Mouse (Mus musculus): ENCODE data around the gene Sp2. TPM values are rescaled to one million over a fixed set of nuclear protein-coding genes. Genes with fewer than 3 reads are reported as not detected.

Sp2 gene
- polyA plus RNA-seq (2015; fragmentation: Nextera tagmentation; extraction: Ambion mirVana): 15.4 and 16.8 TPM in 2 replicates

DNA sequence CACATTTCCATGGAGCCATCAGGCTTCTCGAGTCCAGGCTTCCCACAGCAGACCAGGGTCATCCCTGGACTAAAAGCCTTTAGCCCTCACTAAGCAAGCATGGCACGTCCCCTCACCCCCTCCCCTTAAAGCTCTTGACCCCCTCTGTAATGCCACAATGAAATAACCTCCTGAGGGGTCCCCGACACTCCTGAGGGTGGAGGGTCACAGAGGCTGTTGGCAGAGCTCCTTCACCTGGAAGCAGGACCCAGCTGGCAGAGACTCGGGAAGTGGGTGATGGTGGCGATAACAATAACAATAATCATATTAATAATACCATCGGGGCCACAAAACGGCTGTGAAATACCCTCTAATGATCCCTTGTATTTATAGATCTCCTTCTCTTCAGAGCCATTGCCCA is at the start of gene Sp2:
Gene Sp2 (minus strand): TSS at position 101 of the 400 bp plus-strand sequence.
- no peak for ATAC-seq
- H3K4me1 ChIP-seq (ENCODE audit: control insufficient read depth, insufficient read depth, low read length): peaks cover 11% of the 10 kb centered on the region
- no peaks in the 10 kb centered on the region for H3K9me3 ChIP-seq (replicated peaks; ENCODE audit: control insufficient read depth, low read length, poor library complexity, severe bottlenecking)
- H3K9ac ChIP-seq (ENCODE audit: low read depth, low read length): peak within 1 kb of the TSS; percentile 23; the same call in 1 of the 2 replicates
- WGBS: 75% methylated on average over 7 of the region's 7 CpGs
- H3K27ac ChIP-seq (ENCODE audit: low read length): no peak within 1 kb of the TSS
- peak within 1 kb of the TSS; percentile 26; the same call in 1 of the 2 replicates for H3K4me2 ChIP-seq (ENCODE audit: low read length)
- no peak within 1 kb of the TSS for H3K4me3 ChIP-seq (ENCODE audit: low read depth, low read length)
- H3K36me3 ChIP-seq (ENCODE audit: control insufficient read depth, insufficient read depth, low read length): no peaks in the 10 kb centered on the region
- peaks cover 6% of the 10 kb centered on the region for H3K27me3 ChIP-seq (ENCODE audit: control insufficient read depth, insufficient read depth, low read depth, low read length)

DNA sequence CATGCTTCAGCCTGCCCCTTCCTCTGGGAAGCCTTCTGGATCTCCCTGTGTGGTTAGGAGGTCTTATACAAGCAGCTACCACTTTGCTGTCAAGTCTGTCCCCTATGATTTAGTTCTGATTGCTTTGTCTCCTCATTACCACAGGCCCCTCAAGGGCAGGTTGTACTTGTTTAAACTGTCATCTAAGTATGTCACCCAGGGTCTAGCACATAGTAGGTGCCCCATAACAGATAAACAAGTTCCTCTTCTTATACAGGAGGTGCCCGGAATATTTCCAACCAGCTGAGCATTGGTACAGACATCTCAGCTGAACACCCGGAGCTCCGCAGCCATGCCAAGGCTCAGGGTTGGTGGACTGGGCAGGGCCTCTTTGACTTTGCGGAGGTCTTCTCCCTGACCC is 49.7 kb upstream of the Sp2 start:
- Histone ChIP-seq H3K36me3 (ENCODE audit: control insufficient read depth, insufficient read depth, low read length) (no peaks in the 10 kb centered on the region), H3K4me1 (ENCODE audit: control insufficient read depth, insufficient read depth, low read length) (peaks cover 5% of the 10 kb centered on the region; the same call in 1 of the 2 replicates), H3K4me3 (ENCODE audit: low read depth, low read length) (no peak overlapping the region), H3K9me3 (replicated peaks; ENCODE audit: control insufficient read depth, low read length, poor library complexity, severe bottlenecking) (no peaks in the 10 kb centered on the region), H3K9ac (ENCODE audit: low read depth, low read length) (no peak overlapping the region), H3K4me2 (ENCODE audit: low read length) (no peak overlapping the region), H3K27ac (ENCODE audit: low read length) (no peak overlapping the region), H3K27me3 (ENCODE audit: control insufficient read depth, insufficient read depth, low read depth, low read length) (no peaks in the 10 kb centered on the region)
- no peak for ATAC-seq
- 94% methylated on average over 4 of the region's 4 CpGs for WGBS

DNA sequence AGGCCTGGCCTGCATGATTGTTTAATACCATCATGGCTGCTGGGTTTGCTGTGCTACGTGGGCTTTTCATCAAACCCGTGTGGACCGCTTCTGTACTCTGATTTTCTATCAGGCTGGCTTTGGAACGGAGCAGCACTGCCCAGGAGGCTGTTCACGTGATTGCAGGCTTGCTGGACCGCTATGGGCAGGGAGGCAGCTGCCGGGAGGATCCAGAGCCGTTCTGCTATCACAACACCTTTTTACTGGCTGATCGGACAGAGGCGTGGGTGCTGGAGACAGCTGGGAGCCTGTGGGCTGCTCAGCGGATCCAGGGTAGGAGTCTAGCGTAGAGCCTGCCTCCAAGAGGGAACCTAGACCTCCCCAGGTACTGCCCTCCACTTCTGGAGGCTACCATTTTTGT is 49.2 kb upstream of the Sp2 start:
- Histone ChIP-seq H3K4me3 (ENCODE audit: low read depth, low read length) (no peak overlapping the region), H3K4me2 (ENCODE audit: low read length) (no peak overlapping the region), H3K9me3 (replicated peaks; ENCODE audit: control insufficient read depth, low read length, poor library complexity, severe bottlenecking) (no peaks in the 10 kb centered on the region), H3K36me3 (ENCODE audit: control insufficient read depth, insufficient read depth, low read length) (no peaks in the 10 kb centered on the region), H3K4me1 (ENCODE audit: control insufficient read depth, insufficient read depth, low read length) (peaks cover 5% of the 10 kb centered on the region; the same call in 1 of the 2 replicates), H3K9ac (ENCODE audit: low read depth, low read length) (no peak overlapping the region), H3K27me3 (ENCODE audit: control insufficient read depth, insufficient read depth, low read depth, low read length) (no peaks in the 10 kb centered on the region), H3K27ac (ENCODE audit: low read length) (no peak overlapping the region)
- ATAC-seq: no peak
- 84% methylated on average over 12 of the region's 12 CpGs for WGBS

DNA sequence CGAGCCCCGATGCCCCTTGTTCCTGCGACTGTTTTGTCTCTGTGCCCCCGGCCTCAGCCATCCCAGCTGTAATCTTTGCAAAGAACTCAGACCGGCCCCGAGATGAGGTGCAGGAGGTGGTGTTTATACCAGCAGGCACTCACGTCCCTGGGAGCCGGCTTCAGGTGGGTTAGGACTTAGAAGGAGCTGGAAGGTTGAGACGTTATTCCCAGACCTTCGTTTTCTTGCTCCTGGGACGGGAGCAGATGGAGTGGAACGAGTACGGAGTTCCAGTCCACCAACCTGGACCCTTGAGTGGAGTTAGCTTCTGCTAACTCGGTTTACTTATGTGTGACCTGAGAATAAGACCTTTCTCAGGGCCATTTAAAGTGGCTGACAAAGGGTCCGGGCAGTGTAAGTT is 47.7 kb upstream of the Sp2 start:
- Histone ChIP-seq H3K4me1 (ENCODE audit: control insufficient read depth, insufficient read depth, low read length) (peaks cover 8% of the 10 kb centered on the region; the same call in 1 of the 2 replicates), H3K27me3 (ENCODE audit: control insufficient read depth, insufficient read depth, low read depth, low read length) (no peaks in the 10 kb centered on the region; the same call in 1 of the 2 replicates), H3K9ac (ENCODE audit: low read depth, low read length) (peak overlapping the region; percentile 85), H3K9me3 (replicated peaks; ENCODE audit: control insufficient read depth, low read length, poor library complexity, severe bottlenecking) (no peaks in the 10 kb centered on the region), H3K4me3 (ENCODE audit: low read depth, low read length) (peak overlapping the region; percentile 79), H3K4me2 (ENCODE audit: low read length) (peak overlapping the region; percentile 83), H3K36me3 (ENCODE audit: control insufficient read depth, insufficient read depth, low read length) (no peaks in the 10 kb centered on the region), H3K27ac (ENCODE audit: low read length) (0 out of 2 replicates have a peak overlapping the region, but pooled peaks have one; percentile 82)
- 18% methylated on average over 15 of the region's 15 CpGs for WGBS
- ATAC-seq: no peak

DNA sequence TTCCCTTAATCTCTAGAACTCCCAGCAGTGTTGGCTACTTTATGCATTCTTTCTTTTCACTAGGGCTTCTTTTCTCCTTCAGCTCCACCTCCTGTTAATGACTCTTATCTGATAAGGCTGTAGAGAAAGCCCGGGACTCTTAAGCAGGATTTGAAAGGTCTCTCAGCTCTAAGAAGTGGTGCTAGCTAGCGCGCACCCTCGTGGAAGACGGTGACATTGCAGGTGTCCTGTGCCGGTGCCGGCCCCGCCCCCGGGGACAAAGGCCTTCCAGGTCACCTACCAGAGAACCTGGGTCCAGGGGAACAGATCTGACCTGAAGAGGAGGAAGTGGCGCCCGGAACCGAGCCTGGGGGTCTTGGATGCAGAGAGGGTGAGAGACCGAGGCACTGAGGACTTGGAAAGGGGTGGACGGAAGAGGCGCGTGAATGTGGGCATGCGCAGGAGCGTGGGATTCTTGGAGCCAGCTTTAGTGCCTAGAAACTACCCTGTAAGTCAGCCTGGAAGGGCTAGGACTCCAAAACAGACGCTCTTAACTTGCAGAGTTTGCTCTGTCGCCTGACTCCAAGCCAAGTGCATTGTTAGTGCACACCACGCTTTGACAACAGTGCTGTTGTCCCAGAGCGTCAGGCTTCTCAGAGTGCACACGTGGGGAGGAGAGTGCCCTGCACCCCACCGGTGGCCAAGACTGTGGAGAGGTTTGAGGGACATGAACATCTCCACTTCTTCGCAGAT is 47.1 kb upstream of the Sp2 start, which contains the start of gene Scrn2:
Gene Scrn2 (plus strand): TSS at position 253 of the 732 bp plus-strand sequence.
- peak; percentile 74 for ATAC-seq
- Histone ChIP-seq H3K4me2 (ENCODE audit: low read length) (peak within 1 kb of the TSS; percentile 83), H3K4me3 (ENCODE audit: low read depth, low read length) (peak within 1 kb of the TSS; percentile 79), H3K9ac (ENCODE audit: low read depth, low read length) (peak within 1 kb of the TSS; percentile 85), H3K36me3 (ENCODE audit: control insufficient read depth, insufficient read depth, low read length) (no peaks in the 10 kb centered on the region), H3K27me3 (ENCODE audit: control insufficient read depth, insufficient read depth, low read depth, low read length) (peaks cover 5% of the 10 kb centered on the region), H3K27ac (ENCODE audit: low read length) (peak within 1 kb of the TSS; percentile 82), H3K4me1 (ENCODE audit: control insufficient read depth, insufficient read depth, low read length) (peaks cover 8% of the 10 kb centered on the region; the same call in 1 of the 2 replicates), H3K9me3 (replicated peaks; ENCODE audit: control insufficient read depth, low read length, poor library complexity, severe bottlenecking) (no peaks in the 10 kb centered on the region)
- WGBS: under 1% methylated on average over 25 of the region's 25 CpGs

DNA sequence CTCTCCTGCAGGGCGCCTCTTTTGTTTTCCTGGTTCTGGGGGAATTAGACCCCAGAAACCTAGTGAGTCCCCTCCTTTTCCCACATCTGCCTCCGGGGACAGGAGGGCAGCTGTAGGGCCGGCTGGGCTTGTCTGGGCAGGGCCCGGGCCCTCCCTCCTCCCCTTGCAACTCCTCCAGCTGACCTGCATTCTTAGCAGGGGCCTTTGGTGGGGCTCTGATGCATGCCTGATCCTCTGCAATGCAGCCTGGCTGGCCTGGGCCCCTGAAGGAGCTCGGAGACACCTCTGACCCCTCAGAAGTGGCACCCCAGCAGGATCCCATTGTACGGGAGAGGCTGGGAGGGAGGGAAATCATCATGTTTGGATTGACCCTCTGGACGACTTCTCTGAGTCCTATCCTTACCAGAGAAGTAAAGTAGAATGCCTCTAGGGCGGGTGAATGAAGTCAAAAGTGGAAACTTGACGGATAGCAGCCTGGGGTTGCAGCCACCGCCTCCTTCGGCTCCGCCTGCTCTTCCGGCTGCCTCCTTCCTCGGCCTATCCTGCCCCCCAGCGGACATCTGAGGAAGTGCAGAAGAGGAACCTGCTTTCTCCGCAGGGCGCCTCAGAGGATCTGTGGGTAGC is 43.1 kb upstream of the Sp2 start:
- H3K27ac ChIP-seq (ENCODE audit: low read length): no peak overlapping the region
- peaks cover 45% of the 10 kb centered on the region for H3K27me3 ChIP-seq (ENCODE audit: control insufficient read depth, insufficient read depth, low read depth, low read length)
- peak overlapping the region; percentile 43; the same call in 1 of the 2 replicates for H3K9ac ChIP-seq (ENCODE audit: low read depth, low read length)
- H3K4me1 ChIP-seq (ENCODE audit: control insufficient read depth, insufficient read depth, low read length): peaks cover 21% of the 10 kb centered on the region; the same call in 1 of the 2 replicates
- H3K4me2 ChIP-seq (ENCODE audit: low read length): peak overlapping the region; percentile 45
- peak overlapping the region; percentile 22 for H3K4me3 ChIP-seq (ENCODE audit: low read depth, low read length)
- ATAC-seq: no peak
- H3K9me3 ChIP-seq (replicated peaks; ENCODE audit: control insufficient read depth, low read length, poor library complexity, severe bottlenecking): no peaks in the 10 kb centered on the region
- no peaks in the 10 kb centered on the region for H3K36me3 ChIP-seq (ENCODE audit: control insufficient read depth, insufficient read depth, low read length)
- 0% methylated on average over 16 of the region's 17 CpGs for WGBS

DNA sequence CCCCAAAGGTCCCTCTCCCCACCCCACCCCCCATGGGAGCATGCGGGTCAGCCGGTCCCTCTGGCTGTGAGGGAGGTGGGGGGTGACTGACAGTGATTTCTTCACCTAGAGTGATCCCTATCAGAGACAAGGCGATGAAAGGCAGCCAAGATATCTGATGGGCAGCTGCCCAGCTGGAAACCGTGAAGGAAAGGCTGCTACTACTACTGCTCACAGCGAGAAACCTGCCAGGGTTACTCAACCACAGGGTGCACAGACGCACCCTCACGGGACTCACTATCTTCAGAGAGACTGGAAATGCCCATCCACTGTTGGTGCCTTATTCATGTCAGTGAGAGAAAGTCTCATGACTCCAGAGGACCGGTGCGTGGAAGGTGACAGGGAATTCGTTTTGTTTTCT is 42.2 kb upstream of the Sp2 start:
- Histone ChIP-seq H3K9me3 (replicated peaks; ENCODE audit: control insufficient read depth, low read length, poor library complexity, severe bottlenecking) (no peaks in the 10 kb centered on the region), H3K36me3 (ENCODE audit: control insufficient read depth, insufficient read depth, low read length) (no peaks in the 10 kb centered on the region), H3K27ac (ENCODE audit: low read length) (no peak overlapping the region), H3K27me3 (ENCODE audit: control insufficient read depth, insufficient read depth, low read depth, low read length) (peaks cover 52% of the 10 kb centered on the region), H3K9ac (ENCODE audit: low read depth, low read length) (no peak overlapping the region), H3K4me3 (ENCODE audit: low read depth, low read length) (no peak overlapping the region), H3K4me2 (ENCODE audit: low read length) (no peak overlapping the region), H3K4me1 (ENCODE audit: control insufficient read depth, insufficient read depth, low read length) (peaks cover 15% of the 10 kb centered on the region; the same call in 1 of the 2 replicates)
- 18% methylated on average over 10 of the region's 10 CpGs for WGBS
- no peak for ATAC-seq

DNA sequence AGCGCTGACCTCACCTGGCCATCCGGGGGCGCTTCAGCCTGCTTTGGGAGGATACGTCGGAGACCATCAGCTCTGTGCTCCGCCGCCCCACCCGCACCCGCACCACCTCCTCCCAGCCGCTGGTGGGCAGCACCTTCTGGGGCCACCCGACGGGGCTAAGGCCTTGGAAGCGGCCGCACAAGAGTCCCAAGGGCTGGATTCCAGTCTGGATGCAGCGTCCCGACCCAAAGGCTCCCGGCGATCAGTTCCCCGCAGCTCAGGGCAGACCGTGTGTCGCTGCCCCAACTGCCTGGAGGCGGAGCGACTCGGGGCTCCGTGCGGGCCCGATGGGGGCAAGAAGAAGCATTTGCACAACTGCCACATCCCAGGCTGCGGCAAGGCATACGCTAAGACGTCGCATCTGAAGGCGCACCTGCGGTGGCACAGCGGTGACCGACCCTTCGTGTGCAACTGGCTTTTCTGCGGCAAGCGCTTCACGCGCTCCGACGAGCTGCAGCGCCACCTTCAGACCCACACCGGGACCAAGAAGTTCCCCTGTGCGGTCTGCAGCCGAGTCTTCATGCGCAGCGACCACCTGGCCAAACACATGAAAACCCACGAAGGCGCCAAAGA is 39.2 kb upstream of the Sp2 start:
- Histone ChIP-seq H3K4me1 (ENCODE audit: control insufficient read depth, insufficient read depth, low read length) (peaks cover 17% of the 10 kb centered on the region; the same call in 1 of the 2 replicates), H3K36me3 (ENCODE audit: control insufficient read depth, insufficient read depth, low read length) (no peaks in the 10 kb centered on the region), H3K27me3 (ENCODE audit: control insufficient read depth, insufficient read depth, low read depth, low read length) (peaks cover 65% of the 10 kb centered on the region), H3K4me2 (ENCODE audit: low read length) (peak overlapping the region; percentile 57), H3K9ac (ENCODE audit: low read depth, low read length) (peak overlapping the region; percentile 39), H3K4me3 (ENCODE audit: low read depth, low read length) (peak overlapping the region; percentile 36), H3K27ac (ENCODE audit: low read length) (no peak overlapping the region), H3K9me3 (replicated peaks; ENCODE audit: control insufficient read depth, low read length, poor library complexity, severe bottlenecking) (no peaks in the 10 kb centered on the region)
- peak; percentile 36 for ATAC-seq
- WGBS: under 1% methylated on average over 50 of the region's 50 CpGs

Measured in midbrain, embryonic 16.5 days (tissue).